Mouse (Mus musculus) midbrain, embryonic 11.5 days (tissue): ENCODE data around the gene Hacd1. TPM values are rescaled to one million over a fixed set of nuclear protein-coding genes. Genes with fewer than 3 reads are reported as not detected.

Source experiments
- ATAC-seq: fragments of 200-750 bp; cut with Nextera tagmentation; 2 replicates; pipeline ENCODE4 v1.8.0; 2017; ENCODE audit warnings: moderate TSS enrichment, moderate library complexity; ENCODE audit not compliant: low FRiP score
- DNase-seq: peaks from one replicate; pipeline ENCODE4 v3.0.0; 2015; ENCODE audit warnings: low spot score; ENCODE audit errors: missing footprints
- H3K27ac ChIP-seq: fragments of 300-500 bp; sonication (generic); 2 replicates; pipeline ENCODE4 v1.5.1; 2014; ENCODE audit warnings: low read depth, low read length
- H3K27me3 ChIP-seq: fragments of 300-500 bp; sonication (generic); 2 replicates; pipeline ENCODE4 v1.6.1; 2014; ENCODE audit warnings: mild to moderate bottlenecking, low read length, moderate library complexity, mixed read lengths; ENCODE audit not compliant: control insufficient read depth, insufficient read depth
- H3K36me3 ChIP-seq: fragments of 300-500 bp; sonication (generic); 2 replicates; pipeline ENCODE4 v1.6.1; 2014; ENCODE audit warnings: mild to moderate bottlenecking, low read length, moderate library complexity, mixed read lengths; ENCODE audit not compliant: control insufficient read depth, insufficient read depth
- H3K4me1 ChIP-seq: fragments of 300-500 bp; sonication (generic); 2 replicates; pipeline ENCODE4 v1.6.1; 2014; ENCODE audit warnings: low read length; ENCODE audit not compliant: control insufficient read depth, insufficient read depth
- H3K4me2 ChIP-seq: fragments of 300-500 bp; sonication (generic); 2 replicates; pipeline ENCODE4 v1.6.1; 2014; ENCODE audit warnings: mild to moderate bottlenecking, moderate library complexity
- H3K4me3 ChIP-seq: fragments of 300-500 bp; sonication (generic); 2 replicates; pipeline ENCODE4 v1.5.1; 2014; ENCODE audit warnings: low read depth, low read length
- H3K9ac ChIP-seq: fragments of 300-500 bp; sonication (generic); 2 replicates; pipeline ENCODE4 v1.6.1; 2014; ENCODE audit warnings: low read length
- H3K9me3 ChIP-seq: fragments of 300-500 bp; sonication (generic); 2 replicates; pipeline ENCODE4 v1.6.1; 2016; ENCODE audit warnings: low read length; ENCODE audit not compliant: control insufficient read depth
- WGBS: fragments of 180-500 bp; shearing (Covaris S2); extraction: QIAGEN DNeasy Blood & Tissue Kit; methylation state at CpG from one replicate; pipeline ENCODE4 v1.1.7; 2014; 5-methylcytosine and 5-hydroxymethylcytosine counted together
- polyA plus RNA-seq: library from polyadenylated mRNA; unstranded; fragments of >200 nt; fragmentation: Nextera tagmentation; extraction: Ambion mirVana; gene quantifications from 2 replicates; pipeline ENCODE4 v1.2.1, GENCODE M21; 2014

Gene Hacd1
- polyA plus RNA-seq, 1 experiment from 2014 or later = 46.3 TPM

GRCm38 (mm10) chr2:13932253-13932652, 123.7 kb downstream of the Hacd1 start:
- ATAC-seq = no peak
- no peaks in the 10 kb centered on the region for H3K9me3 ChIP-seq
- no peak overlapping the region for H3K4me2 ChIP-seq
- DNase-seq = no peak
- no peaks in the 10 kb centered on the region for H3K4me1 ChIP-seq
- no peak overlapping the region for H3K4me3 ChIP-seq
- no peak overlapping the region for H3K27ac ChIP-seq
- H3K27me3 ChIP-seq = no peaks in the 10 kb centered on the region
- no peak overlapping the region for H3K9ac ChIP-seq
- no peaks in the 10 kb centered on the region for H3K36me3 ChIP-seq

- Histone ChIP-seq H3K4me2 (no peak overlapping the region), H3K27ac (no peak overlapping the region), H3K4me1 (no peaks in the 10 kb centered on the region), H3K9me3 (no peaks in the 10 kb centered on the region), H3K36me3 (no peaks in the 10 kb centered on the region), H3K27me3 (no peaks in the 10 kb centered on the region), H3K9ac (no peak overlapping the region), H3K4me3 (no peak overlapping the region)
- ATAC-seq (no peak), DNase-seq (no peak)
- WGBS = 75% methylated on average over 1 of the region's 1 CpGs
Observed at GRCm38 (mm10) chr2:13930724-13931123, 125.2 kb downstream of the Hacd1 start.

GRCm38 (mm10) chr2:13888568-13888967, 167.4 kb downstream of the Hacd1 start:
- Histone ChIP-seq H3K27ac (no peak overlapping the region), H3K27me3 (no peaks in the 10 kb centered on the region), H3K4me1 (no peaks in the 10 kb centered on the region), H3K4me3 (no peak overlapping the region), H3K4me2 (no peak overlapping the region), H3K9me3 (no peaks in the 10 kb centered on the region), H3K9ac (no peak overlapping the region), H3K36me3 (no peaks in the 10 kb centered on the region)
- ATAC-seq (no peak), DNase-seq (no peak)

GRCm38 (mm10) chr2:13857461-13857860, 198.5 kb downstream of the Hacd1 start:
- H3K9me3 ChIP-seq = no peaks in the 10 kb centered on the region
- ATAC-seq (no peak), DNase-seq (no peak)
- H3K4me3 ChIP-seq = no peak overlapping the region
- no peak overlapping the region for H3K27ac ChIP-seq
- H3K4me2 ChIP-seq = no peak overlapping the region
- no peaks in the 10 kb centered on the region for H3K4me1 ChIP-seq
- no peaks in the 10 kb centered on the region for H3K27me3 ChIP-seq
- no peaks in the 10 kb centered on the region for H3K36me3 ChIP-seq
- 67% methylated on average over 2 of the region's 2 CpGs for WGBS
- H3K9ac ChIP-seq = no peak overlapping the region

GRCm38 (mm10) chr2:13855510-13855909, 200.4 kb downstream of the Hacd1 start:
- Histone ChIP-seq H3K4me2 (no peak overlapping the region), H3K9ac (no peak overlapping the region), H3K9me3 (no peaks in the 10 kb centered on the region), H3K27ac (no peak overlapping the region), H3K36me3 (no peaks in the 10 kb centered on the region), H3K27me3 (no peaks in the 10 kb centered on the region), H3K4me1 (no peaks in the 10 kb centered on the region), H3K4me3 (no peak overlapping the region)
- no peak for DNase-seq
- no peak for ATAC-seq
- 69% methylated on average over 3 of the region's 3 CpGs for WGBS

GRCm38 (mm10) chr2:13836310-13836709, 219.6 kb downstream of the Hacd1 start:
- no peak for ATAC-seq
- H3K36me3 ChIP-seq = no peaks in the 10 kb centered on the region
- H3K27ac ChIP-seq = no peak overlapping the region
- no peaks in the 10 kb centered on the region for H3K4me1 ChIP-seq
- H3K4me2 ChIP-seq = no peak overlapping the region
- no peak overlapping the region for H3K9ac ChIP-seq
- H3K4me3 ChIP-seq = no peak overlapping the region
- no peaks in the 10 kb centered on the region for H3K27me3 ChIP-seq
- 83% methylated on average over 3 of the region's 3 CpGs for WGBS
- DNase-seq = no peak
- H3K9me3 ChIP-seq = no peaks in the 10 kb centered on the region

- no peak overlapping the region for H3K27ac ChIP-seq
- H3K4me3 ChIP-seq = no peak overlapping the region
- no peaks in the 10 kb centered on the region for H3K27me3 ChIP-seq
- no peak overlapping the region for H3K4me2 ChIP-seq
- H3K4me1 ChIP-seq = no peaks in the 10 kb centered on the region
- ATAC-seq (no peak), DNase-seq (no peak)
- H3K9ac ChIP-seq = no peak overlapping the region
- no peaks in the 10 kb centered on the region for H3K36me3 ChIP-seq
- H3K9me3 ChIP-seq = no peaks in the 10 kb centered on the region
- WGBS = 68% methylated on average over 1 of the region's 1 CpGs
Observed at GRCm38 (mm10) chr2:13834989-13835388, 220.9 kb downstream of the Hacd1 start.

GRCm38 (mm10) chr2:13816645-13817044, 239.3 kb downstream of the Hacd1 start:
- Histone ChIP-seq H3K9ac (no peak overlapping the region), H3K27me3 (no peaks in the 10 kb centered on the region), H3K4me2 (no peak overlapping the region), H3K36me3 (no peaks in the 10 kb centered on the region), H3K27ac (no peak overlapping the region), H3K9me3 (no peaks in the 10 kb centered on the region), H3K4me1 (no peaks in the 10 kb centered on the region), H3K4me3 (no peak overlapping the region)
- DNase-seq = no peak
- 88% methylated on average over 2 of the region's 2 CpGs for WGBS
- ATAC-seq = no peak

GRCm38 (mm10) chr2:13808593-13808992, 247.3 kb downstream of the Hacd1 start:
- Histone ChIP-seq H3K36me3 (no peaks in the 10 kb centered on the region), H3K9me3 (no peaks in the 10 kb centered on the region), H3K4me1 (no peaks in the 10 kb centered on the region), H3K9ac (no peak overlapping the region), H3K27me3 (no peaks in the 10 kb centered on the region), H3K4me2 (no peak overlapping the region), H3K4me3 (no peak overlapping the region), H3K27ac (no peak overlapping the region)
- DNase-seq = peak; percentile 45
- WGBS = 82% methylated on average over 5 of the region's 5 CpGs
- no peak for ATAC-seq

GRCm38 (mm10) chr2:13808008-13808407, 247.9 kb downstream of the Hacd1 start:
- Histone ChIP-seq H3K4me2 (no peak overlapping the region), H3K9me3 (no peaks in the 10 kb centered on the region), H3K9ac (no peak overlapping the region), H3K27ac (no peak overlapping the region), H3K4me1 (no peaks in the 10 kb centered on the region), H3K27me3 (no peaks in the 10 kb centered on the region), H3K36me3 (no peaks in the 10 kb centered on the region), H3K4me3 (no peak overlapping the region)
- no peak for ATAC-seq
- DNase-seq = no peak
- 86% methylated on average over 4 of the region's 4 CpGs for WGBS
